Mouse (Mus musculus): ENCODE measurements around the gene Cc2d1a. TPM values are rescaled to one million over a fixed set of nuclear protein-coding genes. Genes with fewer than 3 reads are reported as not detected.

Cc2d1a gene
- polyA plus RNA-seq, 1 experiment from 2014 or later: 25.5 TPM

- 63% methylated on average over 17 of the region's 17 CpGs for WGBS
- Histone ChIP-seq H3K4me1 (ENCODE audit: control insufficient read depth, insufficient read depth, low read length) (no peaks in the 10 kb centered on the region), H3K9me3 (replicated peaks; ENCODE audit: control insufficient read depth, low read length) (no peaks in the 10 kb centered on the region), H3K9ac (ENCODE audit: low read length) (no peak overlapping the region), H3K36me3 (ENCODE audit: control insufficient read depth, insufficient read depth, low read length) (no peaks in the 10 kb centered on the region), H3K4me3 (replicated peaks; ENCODE audit: low read length) (no peak overlapping the region), H3K27ac (ENCODE audit: low read length) (no peak overlapping the region), H3K4me2 (ENCODE audit: low read depth, low read length) (no peak overlapping the region), H3K27me3 (ENCODE audit: control insufficient read depth, insufficient read depth, low read length) (no peaks in the 10 kb centered on the region)
- ATAC-seq (ENCODE audit: insufficient read depth, low FRiP score): no peak
Observed at GRCm38 (mm10) chr8:84127202-84127901, 20.4 kb downstream of the Cc2d1a start.

GRCm38 (mm10) chr8:84126742-84127141 is 21.0 kb downstream of the Cc2d1a start:
- no peak overlapping the region for H3K9ac ChIP-seq (ENCODE audit: low read length)
- no peaks in the 10 kb centered on the region for H3K9me3 ChIP-seq (replicated peaks; ENCODE audit: control insufficient read depth, low read length)
- H3K27me3 ChIP-seq (ENCODE audit: control insufficient read depth, insufficient read depth, low read length): no peaks in the 10 kb centered on the region
- H3K36me3 ChIP-seq (ENCODE audit: control insufficient read depth, insufficient read depth, low read length): no peaks in the 10 kb centered on the region
- WGBS: 74% methylated on average over 2 of the region's 2 CpGs
- no peak for ATAC-seq (ENCODE audit: insufficient read depth, low FRiP score)
- H3K4me2 ChIP-seq (ENCODE audit: low read depth, low read length): no peak overlapping the region
- no peak overlapping the region for H3K4me3 ChIP-seq (replicated peaks; ENCODE audit: low read length)
- H3K27ac ChIP-seq (ENCODE audit: low read length): no peak overlapping the region
- no peaks in the 10 kb centered on the region for H3K4me1 ChIP-seq (ENCODE audit: control insufficient read depth, insufficient read depth, low read length)

- Histone ChIP-seq H3K9me3 (replicated peaks; ENCODE audit: control insufficient read depth, low read length) (no peaks in the 10 kb centered on the region), H3K9ac (ENCODE audit: low read length) (no peak within 1 kb of the TSS), H3K4me1 (ENCODE audit: control insufficient read depth, insufficient read depth, low read length) (no peaks in the 10 kb centered on the region), H3K27ac (ENCODE audit: low read length) (no peak within 1 kb of the TSS), H3K36me3 (ENCODE audit: control insufficient read depth, insufficient read depth, low read length) (no peaks in the 10 kb centered on the region), H3K4me3 (replicated peaks; ENCODE audit: low read length) (no peak within 1 kb of the TSS), H3K4me2 (ENCODE audit: low read depth, low read length) (no peak within 1 kb of the TSS), H3K27me3 (ENCODE audit: control insufficient read depth, insufficient read depth, low read length) (no peaks in the 10 kb centered on the region)
- 46% methylated on average over 9 of the region's 9 CpGs for WGBS
- ATAC-seq (ENCODE audit: insufficient read depth, low FRiP score): 0 out of 2 replicates have a peak, but pooled peaks have one; percentile 37
Observed at GRCm38 (mm10) chr8:84125656-84126055, 22.1 kb downstream of the Cc2d1a start, which contains the start of gene Podnl1. Gene Podnl1, plus strand, starts transcription at chr8:84125989.

- Histone ChIP-seq H3K27me3 (ENCODE audit: control insufficient read depth, insufficient read depth, low read length) (no peaks in the 10 kb centered on the region), H3K27ac (ENCODE audit: low read length) (no peak overlapping the region), H3K4me2 (ENCODE audit: low read depth, low read length) (no peak overlapping the region), H3K4me1 (ENCODE audit: control insufficient read depth, insufficient read depth, low read length) (no peaks in the 10 kb centered on the region), H3K9ac (ENCODE audit: low read length) (no peak overlapping the region), H3K4me3 (replicated peaks; ENCODE audit: low read length) (no peak overlapping the region), H3K36me3 (ENCODE audit: control insufficient read depth, insufficient read depth, low read length) (no peaks in the 10 kb centered on the region), H3K9me3 (replicated peaks; ENCODE audit: control insufficient read depth, low read length) (no peaks in the 10 kb centered on the region)
- WGBS: 80% methylated on average over 3 of the region's 3 CpGs
- no peak for ATAC-seq (ENCODE audit: insufficient read depth, low FRiP score)
Observed at GRCm38 (mm10) chr8:84122151-84122550, 25.6 kb downstream of the Cc2d1a start.

GRCm38 (mm10) chr8:84115646-84116045 is 32.1 kb downstream of the Cc2d1a start:
- Histone ChIP-seq H3K4me3 (replicated peaks; ENCODE audit: low read length) (no peak overlapping the region), H3K9ac (ENCODE audit: low read length) (no peak overlapping the region), H3K4me2 (ENCODE audit: low read depth, low read length) (no peak overlapping the region), H3K4me1 (ENCODE audit: control insufficient read depth, insufficient read depth, low read length) (no peaks in the 10 kb centered on the region), H3K9me3 (replicated peaks; ENCODE audit: control insufficient read depth, low read length) (no peaks in the 10 kb centered on the region), H3K36me3 (ENCODE audit: control insufficient read depth, insufficient read depth, low read length) (no peaks in the 10 kb centered on the region), H3K27ac (ENCODE audit: low read length) (no peak overlapping the region), H3K27me3 (ENCODE audit: control insufficient read depth, insufficient read depth, low read length) (no peaks in the 10 kb centered on the region)
- whole genome bisulfite sequencing: 85% methylated on average over 6 of the region's 6 CpGs
- ATAC-seq (ENCODE audit: insufficient read depth, low FRiP score): no peak

GRCm38 (mm10) chr8:84106216-84107040 is 41.3 kb downstream of the Cc2d1a start:
- ATAC-seq (ENCODE audit: insufficient read depth, low FRiP score): no peak
- no peak overlapping the region for H3K9ac ChIP-seq (ENCODE audit: low read length)
- 87% methylated on average over 6 of the region's 6 CpGs for WGBS

GRCm38 (mm10) chr8:84105676-84106075 is 42.1 kb downstream of the Cc2d1a start:
- H3K9ac ChIP-seq (ENCODE audit: low read length): no peak overlapping the region
- no peak overlapping the region for H3K27ac ChIP-seq (ENCODE audit: low read length)
- H3K9me3 ChIP-seq (replicated peaks; ENCODE audit: control insufficient read depth, low read length): no peaks in the 10 kb centered on the region
- peaks cover 9% of the 10 kb centered on the region; the same call in 1 of the 2 replicates for H3K36me3 ChIP-seq (ENCODE audit: control insufficient read depth, insufficient read depth, low read length)
- H3K4me3 ChIP-seq (replicated peaks; ENCODE audit: low read length): no peak overlapping the region
- no peak overlapping the region for H3K4me2 ChIP-seq (ENCODE audit: low read depth, low read length)
- H3K27me3 ChIP-seq (ENCODE audit: control insufficient read depth, insufficient read depth, low read length): no peaks in the 10 kb centered on the region
- no peak for ATAC-seq (ENCODE audit: insufficient read depth, low FRiP score)
- H3K4me1 ChIP-seq (ENCODE audit: control insufficient read depth, insufficient read depth, low read length): peaks cover 21% of the 10 kb centered on the region
- 81% methylated on average over 2 of the region's 2 CpGs for WGBS

More at GRCm38 (mm10) chr8:84106216-84107040, 41.3 kb downstream of the Cc2d1a start:
- H3K9me3 ChIP-seq (replicated peaks; ENCODE audit: control insufficient read depth, low read length): no peaks in the 10 kb centered on the region
- H3K4me3 ChIP-seq (replicated peaks; ENCODE audit: low read length): no peak overlapping the region
- no peak overlapping the region for H3K4me2 ChIP-seq (ENCODE audit: low read depth, low read length)
- no peak overlapping the region for H3K27ac ChIP-seq (ENCODE audit: low read length)
- H3K36me3 ChIP-seq (ENCODE audit: control insufficient read depth, insufficient read depth, low read length): peaks cover 7% of the 10 kb centered on the region; the same call in 1 of the 2 replicates
- H3K27me3 ChIP-seq (ENCODE audit: control insufficient read depth, insufficient read depth, low read length): no peaks in the 10 kb centered on the region
- H3K4me1 ChIP-seq (ENCODE audit: control insufficient read depth, insufficient read depth, low read length): peaks cover 21% of the 10 kb centered on the region

- Histone ChIP-seq H3K4me2 (ENCODE audit: low read depth, low read length) (peak within 1 kb of the TSS; percentile 78), H3K9me3 (replicated peaks; ENCODE audit: control insufficient read depth, low read length) (no peaks in the 10 kb centered on the region), H3K9ac (ENCODE audit: low read length) (peak within 1 kb of the TSS; percentile 88), H3K36me3 (ENCODE audit: control insufficient read depth, insufficient read depth, low read length) (peaks cover 9% of the 10 kb centered on the region; the same call in 1 of the 2 replicates), H3K4me1 (ENCODE audit: control insufficient read depth, insufficient read depth, low read length) (peaks cover 21% of the 10 kb centered on the region), H3K27ac (ENCODE audit: low read length) (peak within 1 kb of the TSS; percentile 82), H3K27me3 (ENCODE audit: control insufficient read depth, insufficient read depth, low read length) (no peaks in the 10 kb centered on the region), H3K4me3 (replicated peaks; ENCODE audit: low read length) (peak within 1 kb of the TSS; percentile 74)
- ATAC-seq (ENCODE audit: insufficient read depth, low FRiP score): peak; percentile 97
- WGBS: 7% methylated on average over 42 of the region's 42 CpGs
Observed at GRCm38 (mm10) chr8:84104697-84105609, 42.8 kb downstream of the Cc2d1a start, which contains the start of gene Dcaf15. Gene Dcaf15, minus strand, starts transcription at chr8:84104768.

Data from stomach, embryonic 16.5 days (tissue).